Comparison of ENCODE assay signal across 8 mouse cellular contexts in genomic region chr11:120223586-120224487, GRCm38 (mm10). TPM values are rescaled to one million over a fixed set of nuclear protein-coding genes. Genes with fewer than 3 reads are reported as not detected.
DNase-seq lines count a peak whose midpoint lies in the region; ATAC-seq and TF ChIP-seq lines count a peak whose summit lies in the region.

No protein-coding gene starts in this region.

- no peaks in the 10 kb centered on the region for H3K9me3 ChIP-seq in hindbrain, embryonic 16.5 days (ENCODE audit: control insufficient read depth, low read length)
- no peaks in the 10 kb centered on the region for H3K9me3 ChIP-seq in neural tube, embryonic 13.5 days

- H3K36me3 ChIP-seq in liver, adult 2 months (ENCODE audit: control insufficient read depth, insufficient read depth, low read length): no peaks in the 10 kb centered on the region
- no peaks in the 10 kb centered on the region for H3K36me3 ChIP-seq in hindbrain, embryonic 16.5 days (ENCODE audit: control insufficient read depth, insufficient read depth, low read length)
- H3K36me3 ChIP-seq in neural tube, embryonic 13.5 days: no peaks in the 10 kb centered on the region

- H3K4me2 ChIP-seq in hindbrain, embryonic 16.5 days (ENCODE audit: low read length): no peak overlapping the region
- peak overlapping the region; percentile 99 for H3K4me2 ChIP-seq in neural tube, embryonic 13.5 days

- WGBS in liver, adult 2 months: 61% methylated on average over 19 of the region's 19 CpGs
- WGBS in hindbrain, embryonic 16.5 days: 29% methylated on average over 19 of the region's 19 CpGs
- WGBS in neural tube, embryonic 13.5 days: 24% methylated on average over 19 of the region's 19 CpGs

- TF ChIP-seq CTCF in liver, adult 2 months (IDR thresholded peaks at IDR 0.05; ENCODE audit: low read depth, low read length): no peak

- peaks cover 21% of the 10 kb centered on the region for H3K4me1 ChIP-seq in liver, adult 2 months (ENCODE audit: control insufficient read depth, insufficient read depth, low read length)
- peaks cover 62% of the 10 kb centered on the region for H3K4me1 ChIP-seq in hindbrain, embryonic 16.5 days (ENCODE audit: control insufficient read depth, insufficient read depth, low read depth, low read length)
- peaks cover 88% of the 10 kb centered on the region for H3K4me1 ChIP-seq in neural tube, embryonic 13.5 days (replicated peaks)

- ATAC-seq in erythroblast, adult 5-6 weeks (replicated peaks; ENCODE audit: low FRiP score, poor library complexity, severe bottlenecking): 0 out of 2 replicates have a peak, but pooled peaks have one; percentile 16
- ATAC-seq in hindbrain, embryonic 16.5 days: peak; percentile 84
- ATAC-seq in neural tube, embryonic 13.5 days (ENCODE audit: low read depth): peak; percentile 58

- DNase-seq in liver, adult 2 months (ENCODE audit: extremely low read depth, low read depth, low spot score): peak; percentile 79
- no peak for DNase-seq in liver
- DNase-seq in left cerebral cortex, adult 9 months (ENCODE audit: low spot score in 2 of 2): peak; percentile 81 to 82
- DNase-seq in yolk sac, embryonic 10.5 days (ENCODE audit: low spot score): no peak
- DNase-seq in spleen, postnatal 14 days (ENCODE audit: low spot score in 2 of 2): no peak

- H3K79me2 ChIP-seq in liver, adult 2 months (ENCODE audit: control insufficient read depth, insufficient read depth, low read length): no peaks in the 10 kb centered on the region

- H3K27ac ChIP-seq in liver, adult 2 months (replicated peaks; ENCODE audit: insufficient read depth, low read depth, low read length): peak overlapping the region; percentile 42
- peak overlapping the region; percentile 56 for H3K27ac ChIP-seq in hindbrain, embryonic 16.5 days (ENCODE audit: low read depth, low read length)
- H3K27ac ChIP-seq in neural tube, embryonic 13.5 days (replicated peaks): peak overlapping the region; percentile 99

- H3K27me3 ChIP-seq in liver, adult 2 months (ENCODE audit: control insufficient read depth, insufficient read depth, low read length): no peaks in the 10 kb centered on the region
- no peaks in the 10 kb centered on the region for H3K27me3 ChIP-seq in hindbrain, embryonic 16.5 days (replicated peaks; ENCODE audit: control insufficient read depth, insufficient read depth, low read length)
- no peaks in the 10 kb centered on the region for H3K27me3 ChIP-seq in neural tube, embryonic 13.5 days

- no peak for TF ChIP-seq POLR2A in liver, adult 2 months (IDR thresholded peaks at IDR 0.05; ENCODE audit: extremely low read depth, insufficient read depth, low read length)

- no peak overlapping the region for H3K4me3 ChIP-seq in liver, adult 2 months (ENCODE audit: insufficient read depth, low read depth, low read length)
- no peak overlapping the region for H3K4me3 ChIP-seq in hindbrain, embryonic 16.5 days (ENCODE audit: low read length)
- no peak overlapping the region for H3K4me3 ChIP-seq in neural tube, embryonic 13.5 days

- H3K9ac ChIP-seq in liver, adult 2 months (ENCODE audit: low read depth, low read length): no peak overlapping the region
- peak overlapping the region; percentile 37 for H3K9ac ChIP-seq in hindbrain, embryonic 16.5 days (ENCODE audit: low read depth, low read length)
- H3K9ac ChIP-seq in neural tube, embryonic 13.5 days: peak overlapping the region; percentile 98

RNA-seq across cellular contexts. Expression of gene Bahcc1, which starts 8.9 kb away (rescaled TPM):
- total RNA-seq in liver, adult 2 months (2014; rRNA removed): 1.2 and 1.5 TPM in 2 replicates
- polyA plus RNA-seq in liver, adult 2 months (2012; rRNA removed): 3.4 and 3.5 TPM in 2 replicates
- total RNA-seq in erythroblast, adult 5-6 weeks (2015; ENCODE audit: low replicate concordance): 2.1 and 3.3 TPM in 2 replicates
- total RNA-seq in erythroblast, adult 5-6 weeks (2017; ENCODE audit: low replicate concordance): 0.84 and 2.0 TPM in 2 replicates
- polyA plus RNA-seq in hindbrain, embryonic 16.5 days (2015; fragmentation: Nextera tagmentation; extraction: Ambion mirVana): 7.8 and 9.7 TPM in 2 replicates
- 13.6 and 15.3 TPM in 2 replicates for polyA plus RNA-seq in neural tube, embryonic 13.5 days (2015; fragmentation: Nextera tagmentation; extraction: Ambion mirVana)

Comparison
In these comparisons a context has a peak if more than half of its experiments do, and no peak if none do; other contexts are left out.
1. DNase-seq: peak in liver, adult 2 months (single experiment) and left cerebral cortex, adult 9 months (2 of 2); none in liver (single experiment), yolk sac, embryonic 10.5 days (single experiment) and spleen, postnatal 14 days (0 of 2).
2. H3K27ac ChIP-seq: peak in every context shown above with its lines; median percentile 99 in neural tube, embryonic 13.5 days; 56 in hindbrain, embryonic 16.5 days; 42 in liver, adult 2 months.
3. ATAC-seq: peak in every context shown above with its lines; median percentile 84 in hindbrain, embryonic 16.5 days; 58 in neural tube, embryonic 13.5 days; 16 in erythroblast, adult 5-6 weeks.